Mouse (Mus musculus): Measurements from ENCODE around the gene Abl2. TPM values are rescaled to one million over a fixed set of nuclear protein-coding genes. Genes with fewer than 3 reads are reported as not detected.
"Not testable (repeated sequence)": the region's sequence is repeated elsewhere in the genome, so short reads cannot be mapped to it uniquely, and the experiment has no call there.

Abl2 gene
- 6.8 and 6.9 TPM in 2 replicates for polyA plus RNA-seq (2014; fragmentation: Nextera tagmentation; extraction: Ambion mirVana)

- ATAC-seq (ENCODE audit: insufficient number of reproducible peaks, insufficient read depth, low FRiP score, low read depth), result peak; percentile 95
- H3K4me2 ChIP-seq (replicated peaks; ENCODE audit: low read depth, low read length), result peak within 1 kb of the TSS; percentile 53
- H3K9ac ChIP-seq (replicated peaks; ENCODE audit: low read depth, low read length), result peak within 1 kb of the TSS; percentile 96
- H3K9me3 ChIP-seq (ENCODE audit: control insufficient read depth, low read depth, low read length), result no peaks in the 10 kb centered on the region
- peak within 1 kb of the TSS; percentile 92 for H3K27ac ChIP-seq (ENCODE audit: low read length)
- H3K4me3 ChIP-seq (ENCODE audit: low read depth, low read length), result peak within 1 kb of the TSS; percentile 97
- no peaks in the 10 kb centered on the region for H3K27me3 ChIP-seq (ENCODE audit: control insufficient read depth, insufficient read depth, low read length)
- H3K4me1 ChIP-seq (ENCODE audit: control insufficient read depth, insufficient read depth, low read length), result peaks cover 5% of the 10 kb centered on the region; the same call in 1 of the 2 replicates
- WGBS, result 8% methylated on average over 54 of the region's 60 CpGs
- H3K36me3 ChIP-seq (ENCODE audit: control insufficient read depth, insufficient read depth, low read length), result no peaks in the 10 kb centered on the region
These were observed at the start of gene Abl2 for GRCm38 (mm10) chr1:156558024-156558930. Gene Abl2 (plus strand): TSS chr1:156558786.

DNA sequence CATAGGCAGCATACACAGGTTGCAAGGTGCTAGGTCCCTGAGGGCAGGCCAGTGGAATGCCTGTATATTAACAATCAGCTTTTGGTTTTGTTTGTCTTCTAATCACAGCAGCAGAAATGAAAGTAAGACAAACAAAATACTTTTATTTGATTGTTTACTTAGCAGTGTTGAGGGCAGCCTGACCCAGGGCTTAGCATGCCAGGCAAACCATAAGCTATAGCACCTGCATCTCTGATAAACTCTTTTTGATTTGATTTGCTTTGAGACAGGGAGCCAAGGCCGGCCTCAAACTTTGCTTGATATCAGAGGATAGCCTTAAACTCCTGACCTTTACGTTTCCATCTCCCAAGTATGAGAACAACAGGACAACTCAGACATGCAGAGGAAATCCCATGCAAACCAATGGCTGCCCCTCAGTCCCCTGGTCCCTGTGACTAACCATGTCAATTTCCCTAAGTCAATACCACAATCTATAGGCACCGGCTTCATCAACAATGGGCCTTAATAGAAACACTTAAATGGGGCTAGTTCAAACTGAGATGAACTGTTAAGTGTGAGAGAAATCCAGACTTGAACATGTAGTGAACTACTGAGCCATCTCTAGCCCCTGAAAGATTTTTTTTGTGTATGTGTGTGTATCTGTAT is 38.3 kb upstream of the Abl2 start:
- ATAC-seq (ENCODE audit: insufficient number of reproducible peaks, insufficient read depth, low FRiP score, low read depth), result peak; percentile 51; the same call in 1 of the 2 replicates
- no peak overlapping the region for H3K4me2 ChIP-seq (replicated peaks; ENCODE audit: low read depth, low read length)
- H3K27me3 ChIP-seq (ENCODE audit: control insufficient read depth, insufficient read depth, low read length), result no peaks in the 10 kb centered on the region
- no peaks in the 10 kb centered on the region for H3K4me1 ChIP-seq (ENCODE audit: control insufficient read depth, insufficient read depth, low read length)
- H3K36me3 ChIP-seq (ENCODE audit: control insufficient read depth, insufficient read depth, low read length), result no peaks in the 10 kb centered on the region
- no peak overlapping the region for H3K9ac ChIP-seq (replicated peaks; ENCODE audit: low read depth, low read length)
- WGBS, result 58% methylated on average over 3 of the region's 3 CpGs
- H3K27ac ChIP-seq (ENCODE audit: low read length), result no peak overlapping the region
- H3K4me3 ChIP-seq (ENCODE audit: low read depth, low read length), result no peak overlapping the region
- H3K9me3 ChIP-seq (ENCODE audit: control insufficient read depth, low read depth, low read length), result no peaks in the 10 kb centered on the region

DNA sequence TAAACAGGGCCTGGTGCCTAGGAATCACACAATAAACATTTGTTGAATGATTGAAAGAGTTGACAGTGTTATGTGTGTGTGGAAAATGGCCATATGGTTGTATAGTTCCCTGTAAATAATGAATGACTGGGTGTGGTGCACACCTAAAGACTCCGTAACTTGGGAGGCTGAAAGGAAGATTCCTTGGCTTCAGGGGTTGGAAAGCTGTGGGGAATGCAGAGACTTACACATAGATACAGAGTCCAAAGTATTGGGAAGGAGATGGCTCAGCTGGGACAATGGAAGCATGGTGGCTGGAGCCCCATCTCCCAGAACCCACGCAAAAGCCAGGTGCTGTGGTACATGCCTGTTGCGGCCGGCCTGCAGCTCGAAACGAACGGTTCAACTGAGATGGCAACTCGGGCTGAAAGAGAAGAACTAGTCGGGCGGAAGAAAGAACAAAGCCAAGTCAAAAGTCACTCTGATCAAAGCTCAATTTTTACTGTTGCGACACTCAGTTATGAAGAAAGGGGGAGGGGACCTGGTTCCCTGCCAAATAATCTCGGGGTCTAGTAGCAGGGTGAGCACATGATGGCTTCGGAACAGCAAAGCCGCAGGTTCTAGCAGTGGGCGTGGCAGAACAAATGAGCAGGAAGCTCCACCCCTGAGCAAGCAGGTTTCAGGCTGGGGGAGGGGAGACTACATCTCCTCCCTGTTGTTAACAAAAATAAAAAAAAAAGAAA is 36.6 kb upstream of the Abl2 start:
- Histone ChIP-seq H3K27me3 (ENCODE audit: control insufficient read depth, insufficient read depth, low read length) (no peaks in the 10 kb centered on the region), H3K27ac (ENCODE audit: low read length) (no peak overlapping the region), H3K9me3 (ENCODE audit: control insufficient read depth, low read depth, low read length) (no peaks in the 10 kb centered on the region), H3K4me1 (ENCODE audit: control insufficient read depth, insufficient read depth, low read length) (no peaks in the 10 kb centered on the region), H3K4me3 (ENCODE audit: low read depth, low read length) (no peak overlapping the region), H3K9ac (replicated peaks; ENCODE audit: low read depth, low read length) (no peak overlapping the region), H3K36me3 (ENCODE audit: control insufficient read depth, insufficient read depth, low read length) (no peaks in the 10 kb centered on the region), H3K4me2 (replicated peaks; ENCODE audit: low read depth, low read length) (no peak overlapping the region)
- WGBS, result 64% methylated on average over 15 of the region's 15 CpGs
- no peak for ATAC-seq (ENCODE audit: insufficient number of reproducible peaks, insufficient read depth, low FRiP score, low read depth)

DNA sequence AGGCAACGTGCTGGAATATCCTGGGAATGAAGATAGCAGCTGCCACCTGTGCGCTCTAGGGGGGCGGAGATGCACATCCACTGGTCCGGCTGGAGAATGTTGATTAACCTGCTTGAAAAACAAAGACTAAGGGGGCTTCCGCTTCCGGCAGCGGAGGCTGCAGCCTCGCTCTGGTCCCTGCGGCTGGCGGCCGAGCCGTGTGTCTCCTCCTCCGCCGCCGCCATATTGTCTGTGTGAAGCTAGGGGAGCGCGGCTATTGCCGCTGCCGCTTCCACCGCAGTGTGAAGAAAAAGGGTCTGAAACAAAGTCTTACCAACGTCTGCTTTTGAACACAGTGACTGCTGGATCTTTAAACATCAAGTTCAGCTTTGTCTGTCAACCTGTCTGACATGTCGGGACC is 34.7 kb upstream of the Abl2 start, which contains the start of gene Gm10031:
Gm10031 (plus strand) TSS at position 171 of the 400 bp plus-strand sequence.
- not testable (repeated sequence) for H3K27ac ChIP-seq (ENCODE audit: low read length); H3K4me1 ChIP-seq (ENCODE audit: control insufficient read depth, insufficient read depth, low read length); H3K9me3 ChIP-seq (ENCODE audit: control insufficient read depth, low read depth, low read length); H3K36me3 ChIP-seq (ENCODE audit: control insufficient read depth, insufficient read depth, low read length); H3K4me3 ChIP-seq (ENCODE audit: low read depth, low read length); H3K4me2 ChIP-seq (replicated peaks; ENCODE audit: low read depth, low read length); H3K27me3 ChIP-seq (ENCODE audit: control insufficient read depth, insufficient read depth, low read length); H3K9ac ChIP-seq (replicated peaks; ENCODE audit: low read depth, low read length)
- 87% methylated on average over 21 of the region's 22 CpGs for WGBS
- ATAC-seq (ENCODE audit: insufficient number of reproducible peaks, insufficient read depth, low FRiP score, low read depth), result peak; percentile 67; the same call in 1 of the 2 replicates

GRCm38 (mm10) chr1:156532476-156533175 is 26.0 kb upstream of the Abl2 start:
- not testable (repeated sequence) for H3K9me3 ChIP-seq (ENCODE audit: control insufficient read depth, low read depth, low read length); H3K27ac ChIP-seq (ENCODE audit: low read length); ATAC-seq (ENCODE audit: insufficient number of reproducible peaks, insufficient read depth, low FRiP score, low read depth); H3K4me2 ChIP-seq (replicated peaks; ENCODE audit: low read depth, low read length); H3K9ac ChIP-seq (replicated peaks; ENCODE audit: low read depth, low read length); H3K4me3 ChIP-seq (ENCODE audit: low read depth, low read length); H3K27me3 ChIP-seq (ENCODE audit: control insufficient read depth, insufficient read depth, low read length); H3K36me3 ChIP-seq (ENCODE audit: control insufficient read depth, insufficient read depth, low read length); H3K4me1 ChIP-seq (ENCODE audit: control insufficient read depth, insufficient read depth, low read length)
- 85% methylated on average over 16 of the region's 16 CpGs for WGBS

DNA sequence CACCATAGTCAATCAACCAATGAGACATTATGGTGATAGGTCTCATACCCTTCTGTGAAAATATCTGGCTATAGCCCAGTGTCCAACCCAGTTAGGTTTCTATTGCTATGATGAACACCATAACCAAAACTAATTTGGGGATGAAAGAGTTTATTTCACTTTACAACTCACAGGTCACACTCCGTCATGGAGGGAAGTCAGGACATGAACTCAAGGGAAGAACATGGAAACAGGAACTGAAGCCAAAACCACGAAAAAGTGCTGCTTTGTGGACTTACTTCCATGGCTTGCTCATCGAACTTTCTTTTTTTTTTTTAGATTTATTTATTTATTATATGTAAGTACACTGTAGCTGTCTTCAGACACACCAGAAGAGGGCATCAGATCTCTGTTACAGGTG is 25.1 kb upstream of the Abl2 start:
- H3K4me3 ChIP-seq (ENCODE audit: low read depth, low read length), result no peak overlapping the region
- 91% methylated on average over 3 of the region's 3 CpGs for WGBS
- no peaks in the 10 kb centered on the region for H3K9me3 ChIP-seq (ENCODE audit: control insufficient read depth, low read depth, low read length)
- H3K36me3 ChIP-seq (ENCODE audit: control insufficient read depth, insufficient read depth, low read length), result no peaks in the 10 kb centered on the region
- H3K4me2 ChIP-seq (replicated peaks; ENCODE audit: low read depth, low read length), result no peak overlapping the region
- H3K27ac ChIP-seq (ENCODE audit: low read length), result no peak overlapping the region
- no peaks in the 10 kb centered on the region for H3K27me3 ChIP-seq (ENCODE audit: control insufficient read depth, insufficient read depth, low read length)
- H3K4me1 ChIP-seq (ENCODE audit: control insufficient read depth, insufficient read depth, low read length), result no peaks in the 10 kb centered on the region
- ATAC-seq (ENCODE audit: insufficient number of reproducible peaks, insufficient read depth, low FRiP score, low read depth), result no peak
- no peak overlapping the region for H3K9ac ChIP-seq (replicated peaks; ENCODE audit: low read depth, low read length)

DNA sequence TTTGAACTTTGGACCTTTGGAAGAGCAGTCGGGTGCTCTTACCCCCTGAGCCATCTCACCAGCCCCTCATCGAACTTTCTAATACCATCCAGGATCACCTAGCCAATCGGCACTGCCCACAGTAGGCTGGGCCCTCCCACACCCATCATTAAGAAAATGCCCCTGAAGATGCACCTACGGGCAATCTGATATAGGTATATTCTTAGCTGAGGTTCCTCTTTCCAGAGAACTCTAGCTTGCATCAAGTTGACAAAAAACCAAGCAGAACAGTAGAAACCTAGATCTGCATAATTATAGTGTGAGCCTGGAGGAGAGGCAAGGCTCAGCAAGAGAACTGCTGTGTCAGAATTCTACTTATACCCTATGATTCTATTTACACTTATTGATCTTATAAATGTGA is 24.7 kb upstream of the Abl2 start:
- H3K9ac ChIP-seq (replicated peaks; ENCODE audit: low read depth, low read length), result no peak overlapping the region
- no peak overlapping the region for H3K27ac ChIP-seq (ENCODE audit: low read length)
- H3K36me3 ChIP-seq (ENCODE audit: control insufficient read depth, insufficient read depth, low read length), result no peaks in the 10 kb centered on the region
- H3K9me3 ChIP-seq (ENCODE audit: control insufficient read depth, low read depth, low read length), result no peaks in the 10 kb centered on the region
- no peaks in the 10 kb centered on the region for H3K4me1 ChIP-seq (ENCODE audit: control insufficient read depth, insufficient read depth, low read length)
- ATAC-seq (ENCODE audit: insufficient number of reproducible peaks, insufficient read depth, low FRiP score, low read depth), result no peak
- no peak overlapping the region for H3K4me2 ChIP-seq (replicated peaks; ENCODE audit: low read depth, low read length)
- 77% methylated on average over 4 of the region's 4 CpGs for WGBS
- no peak overlapping the region for H3K4me3 ChIP-seq (ENCODE audit: low read depth, low read length)
- H3K27me3 ChIP-seq (ENCODE audit: control insufficient read depth, insufficient read depth, low read length), result no peaks in the 10 kb centered on the region

GRCm38 (mm10) chr1:156537031-156537430 is 21.6 kb upstream of the Abl2 start:
- H3K9ac ChIP-seq (replicated peaks; ENCODE audit: low read depth, low read length), result no peak overlapping the region
- H3K36me3 ChIP-seq (ENCODE audit: control insufficient read depth, insufficient read depth, low read length), result no peaks in the 10 kb centered on the region
- H3K27me3 ChIP-seq (ENCODE audit: control insufficient read depth, insufficient read depth, low read length), result no peaks in the 10 kb centered on the region
- H3K4me2 ChIP-seq (replicated peaks; ENCODE audit: low read depth, low read length), result no peak overlapping the region
- no peaks in the 10 kb centered on the region for H3K9me3 ChIP-seq (ENCODE audit: control insufficient read depth, low read depth, low read length)
- no peak overlapping the region for H3K4me3 ChIP-seq (ENCODE audit: low read depth, low read length)
- no peaks in the 10 kb centered on the region for H3K4me1 ChIP-seq (ENCODE audit: control insufficient read depth, insufficient read depth, low read length)
- ATAC-seq (ENCODE audit: insufficient number of reproducible peaks, insufficient read depth, low FRiP score, low read depth), result no peak
- H3K27ac ChIP-seq (ENCODE audit: low read length), result no peak overlapping the region
- WGBS, result 68% methylated on average over 2 of the region's 2 CpGs
